Mouse (Mus musculus): ENCODE measurements at regions not wholly inside any gene's neighbourhood (a gene's known extent, or its start where the extent isn't known, plus 50 kb on each side); places are given as distances from the start of the nearest gene placed in this dataset.

GRCm38 (mm10) chr16:73404509-73404908 is 1007.1 kb downstream of the Robo2 start:
- Histone ChIP-seq H3K27ac (replicated peaks) (no peak overlapping the region), H3K4me1 (no peaks in the 10 kb centered on the region), H3K36me3 (no peaks in the 10 kb centered on the region), H3K9ac (no peak overlapping the region), H3K4me2 (no peak overlapping the region), H3K9me3 (no peaks in the 10 kb centered on the region), H3K4me3 (no peak overlapping the region), H3K27me3 (replicated peaks) (no peaks in the 10 kb centered on the region)
- WGBS = 64% methylated on average over 3 of the region's 3 CpGs
- no peak for ATAC-seq (ENCODE audit: extremely low read depth, insufficient number of reproducible peaks, low FRiP score, low TSS enrichment)

GRCm38 (mm10) chr16:73404099-73404498 is 1007.5 kb downstream of the Robo2 start:
- H3K4me1 ChIP-seq = no peaks in the 10 kb centered on the region
- H3K9me3 ChIP-seq = no peaks in the 10 kb centered on the region
- no peaks in the 10 kb centered on the region for H3K36me3 ChIP-seq
- H3K27me3 ChIP-seq (replicated peaks) = no peaks in the 10 kb centered on the region
- no peak overlapping the region for H3K27ac ChIP-seq (replicated peaks)
- no peak for ATAC-seq (ENCODE audit: extremely low read depth, insufficient number of reproducible peaks, low FRiP score, low TSS enrichment)
- no peak overlapping the region for H3K9ac ChIP-seq
- no peak overlapping the region for H3K4me2 ChIP-seq
- no peak overlapping the region for H3K4me3 ChIP-seq
- whole genome bisulfite sequencing = 78% methylated on average over 3 of the region's 3 CpGs

- Histone ChIP-seq H3K9me3 (no peaks in the 10 kb centered on the region), H3K36me3 (no peaks in the 10 kb centered on the region), H3K27ac (replicated peaks) (no peak overlapping the region), H3K27me3 (replicated peaks) (no peaks in the 10 kb centered on the region), H3K4me1 (no peaks in the 10 kb centered on the region), H3K4me3 (no peak overlapping the region), H3K9ac (no peak overlapping the region), H3K4me2 (no peak overlapping the region)
- WGBS = 68% methylated on average over 2 of the region's 2 CpGs
- no peak for ATAC-seq (ENCODE audit: extremely low read depth, insufficient number of reproducible peaks, low FRiP score, low TSS enrichment)
Measured at GRCm38 (mm10) chr16:73379056-73379455, 1032.6 kb downstream of the Robo2 start.

- no peak for ATAC-seq (ENCODE audit: extremely low read depth, insufficient number of reproducible peaks, low FRiP score, low TSS enrichment)
- WGBS = 78% methylated on average over 3 of the region's 3 CpGs
- Histone ChIP-seq H3K4me1 (no peaks in the 10 kb centered on the region), H3K27me3 (replicated peaks) (no peaks in the 10 kb centered on the region), H3K36me3 (no peaks in the 10 kb centered on the region), H3K4me2 (no peak overlapping the region), H3K27ac (replicated peaks) (no peak overlapping the region), H3K9me3 (no peaks in the 10 kb centered on the region), H3K9ac (no peak overlapping the region), H3K4me3 (no peak overlapping the region)
Measured at GRCm38 (mm10) chr16:73374608-73375165, 1036.9 kb downstream of the Robo2 start.

- Histone ChIP-seq H3K4me2 (no peak overlapping the region), H3K9ac (no peak overlapping the region), H3K27me3 (replicated peaks) (no peaks in the 10 kb centered on the region), H3K27ac (replicated peaks) (no peak overlapping the region), H3K4me3 (no peak overlapping the region), H3K9me3 (no peaks in the 10 kb centered on the region), H3K36me3 (no peaks in the 10 kb centered on the region), H3K4me1 (no peaks in the 10 kb centered on the region)
- WGBS = 66% methylated on average over 10 of the region's 10 CpGs
- no peak for ATAC-seq (ENCODE audit: extremely low read depth, insufficient number of reproducible peaks, low FRiP score, low TSS enrichment)
Measured at GRCm38 (mm10) chr16:73368607-73369233, 1042.9 kb downstream of the Robo2 start.

- Histone ChIP-seq H3K36me3 (no peaks in the 10 kb centered on the region), H3K4me3 (no peak overlapping the region), H3K4me2 (no peak overlapping the region), H3K27me3 (replicated peaks) (no peaks in the 10 kb centered on the region), H3K27ac (replicated peaks) (no peak overlapping the region), H3K9ac (no peak overlapping the region), H3K9me3 (no peaks in the 10 kb centered on the region), H3K4me1 (no peaks in the 10 kb centered on the region)
- 77% methylated on average over 5 of the region's 5 CpGs for WGBS
- no peak for ATAC-seq (ENCODE audit: extremely low read depth, insufficient number of reproducible peaks, low FRiP score, low TSS enrichment)
Measured at GRCm38 (mm10) chr16:73367926-73368325, 1043.7 kb downstream of the Robo2 start.

GRCm38 (mm10) chr16:73367226-73367840 is 1044.3 kb downstream of the Robo2 start:
- no peak for ATAC-seq (ENCODE audit: extremely low read depth, insufficient number of reproducible peaks, low FRiP score, low TSS enrichment)
- H3K4me1 ChIP-seq = no peaks in the 10 kb centered on the region
- H3K4me2 ChIP-seq = no peak overlapping the region
- H3K36me3 ChIP-seq = no peaks in the 10 kb centered on the region
- H3K9me3 ChIP-seq = no peaks in the 10 kb centered on the region
- no peak overlapping the region for H3K4me3 ChIP-seq
- no peak overlapping the region for H3K27ac ChIP-seq (replicated peaks)
- 70% methylated on average over 17 of the region's 17 CpGs for WGBS
- H3K27me3 ChIP-seq (replicated peaks) = no peaks in the 10 kb centered on the region
- H3K9ac ChIP-seq = no peak overlapping the region

- H3K4me3 ChIP-seq = no peak overlapping the region
- H3K27ac ChIP-seq (replicated peaks) = no peak overlapping the region
- 63% methylated on average over 5 of the region's 5 CpGs for WGBS
- H3K4me2 ChIP-seq = no peak overlapping the region
- no peaks in the 10 kb centered on the region for H3K4me1 ChIP-seq
- no peaks in the 10 kb centered on the region for H3K27me3 ChIP-seq (replicated peaks)
- no peaks in the 10 kb centered on the region for H3K9me3 ChIP-seq
- H3K36me3 ChIP-seq = no peaks in the 10 kb centered on the region
- H3K9ac ChIP-seq = no peak overlapping the region
- ATAC-seq (ENCODE audit: extremely low read depth, insufficient number of reproducible peaks, low FRiP score, low TSS enrichment) = no peak
Measured at GRCm38 (mm10) chr16:73350698-73351097, 1042.6 kb downstream of the Robo1 start.

GRCm38 (mm10) chr16:73343941-73344340 is 1035.8 kb downstream of the Robo1 start:
- Histone ChIP-seq H3K27ac (replicated peaks) (no peak overlapping the region), H3K36me3 (no peaks in the 10 kb centered on the region), H3K9ac (no peak overlapping the region), H3K4me3 (no peak overlapping the region), H3K4me2 (no peak overlapping the region), H3K9me3 (no peaks in the 10 kb centered on the region), H3K4me1 (no peaks in the 10 kb centered on the region), H3K27me3 (replicated peaks) (no peaks in the 10 kb centered on the region)
- WGBS = 89% methylated on average over 1 of the region's 1 CpGs
- no peak for ATAC-seq (ENCODE audit: extremely low read depth, insufficient number of reproducible peaks, low FRiP score, low TSS enrichment)

- no peak overlapping the region for H3K9ac ChIP-seq
- no peak for ATAC-seq (ENCODE audit: extremely low read depth, insufficient number of reproducible peaks, low FRiP score, low TSS enrichment)
- H3K27me3 ChIP-seq (replicated peaks) = no peaks in the 10 kb centered on the region
Measured at GRCm38 (mm10) chr16:73343531-73343930, 1035.4 kb downstream of the Robo1 start.

GRCm38 (mm10) chr16:73317644-73318043 is 1009.5 kb downstream of the Robo1 start:
- Histone ChIP-seq H3K36me3 (no peaks in the 10 kb centered on the region), H3K4me3 (no peak overlapping the region), H3K27ac (replicated peaks) (no peak overlapping the region), H3K9me3 (no peaks in the 10 kb centered on the region; the same call in 1 of the 2 replicates), H3K27me3 (replicated peaks) (no peaks in the 10 kb centered on the region), H3K4me1 (no peaks in the 10 kb centered on the region), H3K9ac (no peak overlapping the region), H3K4me2 (no peak overlapping the region)
- ATAC-seq (ENCODE audit: extremely low read depth, insufficient number of reproducible peaks, low FRiP score, low TSS enrichment) = no peak
- 79% methylated on average over 2 of the region's 2 CpGs for WGBS

More at GRCm38 (mm10) chr16:73343531-73343930, 1035.4 kb downstream of the Robo1 start:
- Histone ChIP-seq H3K36me3 (no peaks in the 10 kb centered on the region), H3K27ac (replicated peaks) (no peak overlapping the region), H3K4me1 (no peaks in the 10 kb centered on the region), H3K4me2 (no peak overlapping the region), H3K9me3 (no peaks in the 10 kb centered on the region), H3K4me3 (no peak overlapping the region)
- 63% methylated on average over 3 of the region's 3 CpGs for WGBS

- no peaks in the 10 kb centered on the region for H3K4me1 ChIP-seq
- H3K27me3 ChIP-seq (replicated peaks) = no peaks in the 10 kb centered on the region
- H3K4me3 ChIP-seq = no peak overlapping the region
- no peak for ATAC-seq (ENCODE audit: extremely low read depth, insufficient number of reproducible peaks, low FRiP score, low TSS enrichment)
- H3K4me2 ChIP-seq = no peak overlapping the region
- H3K9ac ChIP-seq = no peak overlapping the region
- H3K27ac ChIP-seq (replicated peaks) = no peak overlapping the region
- WGBS = 70% methylated on average over 5 of the region's 5 CpGs
- H3K9me3 ChIP-seq = no peaks in the 10 kb centered on the region
- H3K36me3 ChIP-seq = no peaks in the 10 kb centered on the region
Measured at GRCm38 (mm10) chr16:73310096-73310495, 1002.0 kb downstream of the Robo1 start.
